Mouse (Mus musculus): ENCODE results near the gene Taf15. TPM values are rescaled to one million over a fixed set of nuclear protein-coding genes. Genes with fewer than 3 reads are reported as not detected.

Gene Taf15
- polyA plus RNA-seq, 1 experiment from 2014 or later: 14.2 TPM

GRCm38 (mm10) chr11:83462711-83463244 lies 10.1 kb upstream of the Taf15 start, which contains the start of gene Mmp28:
Mmp28 (minus strand) TSS chr11:83463071.
- DNase-seq (ENCODE audit: extremely low spot score, low spot score): no peak
- Histone ChIP-seq H3K4me1 (peaks cover 24% of the 10 kb centered on the region), H3K36me3 (replicated peaks) (no peaks in the 10 kb centered on the region), H3K27ac (peak within 1 kb of the TSS; percentile 69), H3K27me3 (ENCODE audit: poor library complexity, severe bottlenecking) (peaks cover 73% of the 10 kb centered on the region), H3K9me3 (no peaks in the 10 kb centered on the region), H3K4me3 (peak within 1 kb of the TSS; percentile 76)
- WGBS: 1% methylated on average over 42 of the region's 42 CpGs

GRCm38 (mm10) chr11:83465976-83466375 lies 6.9 kb upstream of the Taf15 start:
- DNase-seq (ENCODE audit: extremely low spot score, low spot score): no peak
- peaks cover 16% of the 10 kb centered on the region for H3K4me1 ChIP-seq
- H3K27ac ChIP-seq: no peak overlapping the region
- 38% methylated on average over 2 of the region's 2 CpGs for WGBS
- H3K27me3 ChIP-seq (ENCODE audit: poor library complexity, severe bottlenecking): peaks cover 74% of the 10 kb centered on the region
- no peaks in the 10 kb centered on the region for H3K36me3 ChIP-seq (replicated peaks)
- H3K4me3 ChIP-seq: no peak overlapping the region
- H3K9me3 ChIP-seq: no peaks in the 10 kb centered on the region

GRCm38 (mm10) chr11:83467120-83467652 lies 5.7 kb upstream of the Taf15 start:
- Histone ChIP-seq H3K4me3 (no peak overlapping the region), H3K4me1 (peaks cover 19% of the 10 kb centered on the region), H3K36me3 (replicated peaks) (no peaks in the 10 kb centered on the region), H3K27ac (no peak overlapping the region), H3K9me3 (no peaks in the 10 kb centered on the region), H3K27me3 (ENCODE audit: poor library complexity, severe bottlenecking) (peaks cover 73% of the 10 kb centered on the region)
- DNase-seq (ENCODE audit: extremely low spot score, low spot score): peak; percentile 13
- WGBS: 75% methylated on average over 11 of the region's 11 CpGs

GRCm38 (mm10) chr11:83468765-83469164 lies 4.1 kb upstream of the Taf15 start:
- Histone ChIP-seq H3K27ac (no peak overlapping the region), H3K4me3 (no peak overlapping the region), H3K27me3 (ENCODE audit: poor library complexity, severe bottlenecking) (peaks cover 57% of the 10 kb centered on the region), H3K36me3 (replicated peaks) (no peaks in the 10 kb centered on the region), H3K9me3 (no peaks in the 10 kb centered on the region), H3K4me1 (peaks cover 8% of the 10 kb centered on the region)
- WGBS: 89% methylated on average over 3 of the region's 3 CpGs
- no peak for DNase-seq (ENCODE audit: extremely low spot score, low spot score)

- 92% methylated on average over 2 of the region's 2 CpGs for WGBS
- Histone ChIP-seq H3K36me3 (replicated peaks) (peaks cover 18% of the 10 kb centered on the region), H3K4me3 (peak overlapping the region; percentile 96), H3K4me1 (peaks cover 24% of the 10 kb centered on the region), H3K27me3 (ENCODE audit: poor library complexity, severe bottlenecking) (peaks cover 28% of the 10 kb centered on the region), H3K27ac (peak overlapping the region; percentile 99; the same call in 1 of the 2 replicates), H3K9me3 (no peaks in the 10 kb centered on the region)
- no peak for DNase-seq (ENCODE audit: extremely low spot score, low spot score)
Measured at GRCm38 (mm10) chr11:83471766-83472165, 1.1 kb upstream of the Taf15 start.

- under 1% methylated on average over 45 of the region's 52 CpGs for WGBS
- DNase-seq (ENCODE audit: extremely low spot score, low spot score): no peak
- peaks cover 33% of the 10 kb centered on the region for H3K36me3 ChIP-seq (replicated peaks)
- peak overlapping the region; percentile 96 for H3K4me3 ChIP-seq
- H3K4me1 ChIP-seq: peaks cover 24% of the 10 kb centered on the region
- peak overlapping the region; percentile 99 for H3K27ac ChIP-seq
- H3K27me3 ChIP-seq (ENCODE audit: poor library complexity, severe bottlenecking): peaks cover 23% of the 10 kb centered on the region
- no peaks in the 10 kb centered on the region for H3K9me3 ChIP-seq
Measured at GRCm38 (mm10) chr11:83473235-83474016, 540 bp downstream of the Taf15 start.

- Histone ChIP-seq H3K4me1 (peaks cover 8% of the 10 kb centered on the region; the same call in 1 of the 2 replicates), H3K27ac (no peak overlapping the region), H3K9me3 (no peaks in the 10 kb centered on the region), H3K27me3 (ENCODE audit: poor library complexity, severe bottlenecking) (no peaks in the 10 kb centered on the region), H3K4me3 (no peak overlapping the region), H3K36me3 (replicated peaks) (peaks cover 97% of the 10 kb centered on the region)
- 88% methylated on average over 4 of the region's 4 CpGs for WGBS
- no peak for DNase-seq (ENCODE audit: extremely low spot score, low spot score)
Measured at GRCm38 (mm10) chr11:83491488-83491887, 18.6 kb downstream of the Taf15 start.

GRCm38 (mm10) chr11:83495571-83495970 lies 22.7 kb downstream of the Taf15 start:
- no peak for DNase-seq (ENCODE audit: extremely low spot score, low spot score)
- WGBS: 90% methylated on average over 2 of the region's 2 CpGs
- peaks cover 8% of the 10 kb centered on the region; the same call in 1 of the 2 replicates for H3K4me1 ChIP-seq
- H3K27ac ChIP-seq: no peak overlapping the region
- no peak overlapping the region for H3K4me3 ChIP-seq
- peaks cover 96% of the 10 kb centered on the region for H3K36me3 ChIP-seq (replicated peaks)
- H3K9me3 ChIP-seq: no peaks in the 10 kb centered on the region
- no peaks in the 10 kb centered on the region for H3K27me3 ChIP-seq (ENCODE audit: poor library complexity, severe bottlenecking)

GRCm38 (mm10) chr11:83504308-83504707 lies 31.4 kb downstream of the Taf15 start:
- peaks cover 98% of the 10 kb centered on the region for H3K36me3 ChIP-seq (replicated peaks)
- no peaks in the 10 kb centered on the region for H3K9me3 ChIP-seq
- H3K4me1 ChIP-seq: no peaks in the 10 kb centered on the region
- WGBS: 97% methylated on average over 5 of the region's 5 CpGs
- no peak overlapping the region for H3K4me3 ChIP-seq
- no peaks in the 10 kb centered on the region for H3K27me3 ChIP-seq (ENCODE audit: poor library complexity, severe bottlenecking)
- no peak for DNase-seq (ENCODE audit: extremely low spot score, low spot score)
- H3K27ac ChIP-seq: no peak overlapping the region

- H3K27ac ChIP-seq: no peak overlapping the region
- H3K4me3 ChIP-seq: no peak overlapping the region
- no peaks in the 10 kb centered on the region for H3K27me3 ChIP-seq (ENCODE audit: poor library complexity, severe bottlenecking)
- DNase-seq (ENCODE audit: extremely low spot score, low spot score): no peak
- no peaks in the 10 kb centered on the region for H3K4me1 ChIP-seq
- no peaks in the 10 kb centered on the region for H3K9me3 ChIP-seq
- peaks cover 53% of the 10 kb centered on the region for H3K36me3 ChIP-seq (replicated peaks)
Measured at GRCm38 (mm10) chr11:83509521-83509920, 36.6 kb downstream of the Taf15 start.

- H3K27ac ChIP-seq: no peak overlapping the region
- H3K4me3 ChIP-seq: no peak overlapping the region
- H3K27me3 ChIP-seq (ENCODE audit: poor library complexity, severe bottlenecking): no peaks in the 10 kb centered on the region
- no peaks in the 10 kb centered on the region for H3K9me3 ChIP-seq
- no peaks in the 10 kb centered on the region for H3K4me1 ChIP-seq
- DNase-seq (ENCODE audit: extremely low spot score, low spot score): no peak
- H3K36me3 ChIP-seq (replicated peaks): 0 out of 2 replicates have a peak, but pooled peaks cover 5% of the 10 kb centered on the region
Measured at GRCm38 (mm10) chr11:83517153-83517552, 44.3 kb downstream of the Taf15 start.

- Histone ChIP-seq H3K27ac (no peak overlapping the region), H3K4me1 (no peaks in the 10 kb centered on the region), H3K4me3 (no peak overlapping the region), H3K27me3 (ENCODE audit: poor library complexity, severe bottlenecking) (no peaks in the 10 kb centered on the region), H3K36me3 (replicated peaks) (0 out of 2 replicates have a peak, but pooled peaks cover 5% of the 10 kb centered on the region), H3K9me3 (no peaks in the 10 kb centered on the region)
- WGBS: 70% methylated on average over 6 of the region's 6 CpGs
- DNase-seq (ENCODE audit: extremely low spot score, low spot score): no peak
Measured at GRCm38 (mm10) chr11:83518371-83518770, 45.5 kb downstream of the Taf15 start.

GRCm38 (mm10) chr11:83522075-83522474 lies 49.2 kb downstream of the Taf15 start, which contains the start of gene Heatr9:
Heatr9 (minus strand) TSS chr11:83522175.
- Histone ChIP-seq H3K9me3 (no peaks in the 10 kb centered on the region), H3K36me3 (replicated peaks) (no peaks in the 10 kb centered on the region), H3K4me1 (no peaks in the 10 kb centered on the region), H3K27me3 (ENCODE audit: poor library complexity, severe bottlenecking) (no peaks in the 10 kb centered on the region), H3K27ac (no peak within 1 kb of the TSS), H3K4me3 (no peak within 1 kb of the TSS)
- no peak for DNase-seq (ENCODE audit: extremely low spot score, low spot score)
- WGBS: 91% methylated on average over 3 of the region's 3 CpGs
